Mouse (Mus musculus) MN1 (cell line): Measurements from ENCODE around the gene Calr.
A peak's percentile ranks its signal among the peaks of the same experiment; 100 is the strongest.

Experiments
- DNase-seq: peaks from one replicate; pipeline ENCODE4 v3.0.0-alpha.2; 2016; ENCODE audit warnings: low spot score

Gene Calr

GRCm38 (mm10) chr8:84815547-84815946 is 31.2 kb downstream of the Calr start:
- peak; percentile 97 for DNase-seq

GRCm38 (mm10) chr8:84814555-84815441 is 31.9 kb downstream of the Calr start:
- DNase-seq, result peak; percentile 80

GRCm38 (mm10) chr8:84814240-84814554 is 32.5 kb downstream of the Calr start:
- no peak for DNase-seq

GRCm38 (mm10) chr8:84813830-84814229 is 32.9 kb downstream of the Calr start:
- DNase-seq, result no peak

- peak; percentile 86 for DNase-seq
Measured at GRCm38 (mm10) chr8:84813059-84813458, 33.7 kb downstream of the Calr start.

- no peak for DNase-seq
Measured at GRCm38 (mm10) chr8:84811303-84811702, 35.4 kb downstream of the Calr start.

GRCm38 (mm10) chr8:84810896-84811295 is 35.8 kb downstream of the Calr start:
- DNase-seq, result peak; percentile 94

GRCm38 (mm10) chr8:84809941-84810280 is 36.8 kb downstream of the Calr start:
- DNase-seq, result no peak

- DNase-seq, result no peak
Measured at GRCm38 (mm10) chr8:84809109-84809940, 37.4 kb downstream of the Calr start.

- DNase-seq, result no peak
Measured at GRCm38 (mm10) chr8:84806031-84806430, 40.7 kb downstream of the Calr start.

GRCm38 (mm10) chr8:84799999-84800831 is 46.5 kb downstream of the Calr start, which contains the start of gene Nfix:
Gene Nfix, minus strand, starts transcription at chr8:84800344.
- peak; percentile 81 for DNase-seq

GRCm38 (mm10) chr8:84799136-84799931 is 47.4 kb downstream of the Calr start:
- peak; percentile 80 for DNase-seq

- no peak for DNase-seq
Measured at GRCm38 (mm10) chr8:84798446-84799135, 48.1 kb downstream of the Calr start.

- no peak for DNase-seq
Measured at GRCm38 (mm10) chr8:84797971-84798370, 48.8 kb downstream of the Calr start.

GRCm38 (mm10) chr8:84797256-84797797 is 49.4 kb downstream of the Calr start:
- no peak for DNase-seq

GRCm38 (mm10) chr8:84794486-84794885 is 52.2 kb downstream of the Calr start:
- DNase-seq, result no peak

GRCm38 (mm10) chr8:84793791-84794485 is 52.8 kb downstream of the Calr start:
- DNase-seq, result no peak

GRCm38 (mm10) chr8:84793134-84793533 is 53.6 kb downstream of the Calr start:
- DNase-seq, result no peak

GRCm38 (mm10) chr8:84792429-84792947 is 54.2 kb downstream of the Calr start:
- no peak for DNase-seq
